Mouse (Mus musculus) cortical plate, adult 2 months (tissue): Measurements from ENCODE around the gene D230025D16Rik.

Experiments used
- CTCF ChIP-seq: fragments of 200-500 bp; IDR thresholded peaks from 2 replicates; pipeline ENCODE4 v1.5.1; 2011; ENCODE audit warnings: mild to moderate bottlenecking, control low read depth, low read length; ENCODE audit not compliant: insufficient read depth; ENCODE audit errors: extremely low read depth
- POLR2A ChIP-seq: fragments of 200-500 bp; IDR thresholded peaks from 2 replicates; pipeline ENCODE4 v1.6.1; 2011; ENCODE audit warnings: mild to moderate bottlenecking, low read length, control low read depth; ENCODE audit not compliant: insufficient read depth; ENCODE audit errors: extremely low read depth

- TF ChIP-seq CTCF, result no peak
- no peak for TF ChIP-seq POLR2A
These were observed 19.2 kb upstream of the D230025D16Rik start for GRCm38 (mm10) chr8:105205748-105206147.
